Mouse (Mus musculus) lung, postnatal 36 days (tissue): Measurements from ENCODE around the gene Nceh1.
"Not testable (repeated sequence)": the region's sequence is repeated elsewhere in the genome, so short reads cannot be mapped to it uniquely, and the experiment has no call there.

ENCODE experiments used
- DNase-seq: peaks from one replicate; pipeline ENCODE4 v3.0.0; 2022; ENCODE audit warnings: mixed read lengths

Nceh1 gene

DNA sequence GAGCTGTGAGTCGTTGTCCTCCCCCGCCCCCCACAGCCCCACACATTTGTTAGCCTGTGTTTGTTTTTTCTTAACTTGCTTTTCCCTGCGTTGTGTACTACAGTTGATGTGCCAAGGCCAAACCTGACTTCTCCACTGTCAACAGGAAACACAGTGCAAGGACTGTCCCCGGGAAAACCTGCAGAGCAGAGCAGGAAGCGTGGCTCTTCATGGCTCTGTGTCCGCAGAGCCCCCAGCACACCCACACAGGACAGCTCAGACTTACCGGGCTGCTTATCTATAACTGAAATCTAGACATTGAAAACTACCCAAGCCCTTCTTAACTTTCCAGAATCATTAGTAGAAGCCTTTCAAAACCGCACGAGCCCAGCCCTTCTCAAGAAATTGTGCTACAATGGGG, 102.3 kb downstream of the Nceh1 start:
- DNase-seq = peak; percentile 29

DNA sequence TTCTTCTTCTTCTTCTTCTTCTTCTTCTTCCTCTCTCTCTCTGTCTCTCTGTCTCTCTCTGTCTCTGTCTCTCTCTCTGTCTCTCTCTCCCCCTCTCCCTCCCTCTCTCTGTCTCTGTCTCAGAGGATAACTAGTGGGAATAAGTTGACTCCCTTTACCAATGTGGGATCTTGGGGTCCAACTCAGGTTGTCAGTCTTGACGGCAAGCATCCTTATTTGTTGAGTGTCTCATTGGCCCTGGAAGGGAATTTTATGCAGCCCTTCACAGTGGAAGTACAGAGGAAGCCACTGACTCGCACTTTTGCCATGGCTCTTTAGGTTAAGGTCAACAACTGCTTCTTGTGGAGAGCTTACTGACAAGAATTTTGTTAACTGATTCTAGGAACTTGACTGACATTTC, 105.5 kb downstream of the Nceh1 start:
- DNase-seq = no peak

DNA sequence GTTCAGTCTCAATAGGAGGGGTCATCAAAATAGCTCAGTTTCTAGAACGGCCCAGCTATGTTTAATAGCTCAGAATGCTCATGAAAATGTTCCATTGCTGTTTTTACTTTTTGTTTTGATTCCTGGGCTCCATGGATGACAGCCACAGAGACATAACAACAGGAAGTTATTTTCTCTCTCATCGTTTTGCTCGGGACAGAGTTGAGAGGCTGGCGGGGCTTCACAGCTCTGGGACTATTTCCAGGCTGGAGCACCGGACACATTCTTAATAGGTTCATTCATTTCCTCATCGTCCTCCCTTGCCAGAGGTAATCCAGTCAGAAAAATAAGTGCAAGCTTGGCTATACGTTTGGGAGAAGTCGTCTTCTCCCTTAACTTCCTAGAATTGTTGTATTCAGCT, 106.1 kb downstream of the Nceh1 start:
- DNase-seq = no peak

DNA sequence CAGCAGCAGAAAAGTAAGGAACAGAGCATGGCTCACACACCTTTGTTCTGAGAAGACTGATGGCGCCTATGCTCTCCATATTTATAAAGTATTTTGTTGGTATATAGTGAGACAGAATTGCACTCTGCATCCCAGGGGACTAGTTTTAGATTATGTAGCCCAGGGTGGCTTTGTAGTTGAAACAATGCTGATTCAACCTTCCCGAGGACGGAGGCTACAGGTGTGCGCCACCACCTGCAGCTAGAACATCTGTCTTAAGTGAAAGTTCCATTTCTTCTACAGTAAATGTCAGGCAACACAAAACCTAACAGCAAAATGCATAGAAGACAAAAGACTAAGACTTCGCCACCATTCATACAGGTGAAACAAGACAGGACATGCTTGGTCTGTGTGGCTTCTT, 107.5 kb downstream of the Nceh1 start:
- no peak for DNase-seq

DNA sequence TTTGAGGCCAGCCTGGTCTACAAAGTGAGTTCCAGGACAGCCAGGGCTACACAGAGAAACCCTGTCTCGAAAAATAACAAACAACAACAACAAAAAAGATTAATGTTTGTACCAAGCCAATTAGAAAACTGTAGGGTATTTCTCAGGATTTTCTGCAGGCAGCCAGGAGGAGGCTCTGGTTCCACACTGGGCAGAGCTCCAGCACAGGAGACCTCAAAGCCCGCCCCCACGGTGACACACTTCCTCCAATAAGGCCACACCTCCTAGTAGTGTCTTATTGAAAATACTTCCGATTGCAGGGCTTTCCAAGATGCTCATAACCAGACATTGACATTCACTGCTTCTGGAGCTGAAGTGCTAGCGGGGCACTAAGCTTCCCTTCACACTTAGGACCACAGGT, 108.2 kb downstream of the Nceh1 start:
- peak; percentile 38 for DNase-seq

DNA sequence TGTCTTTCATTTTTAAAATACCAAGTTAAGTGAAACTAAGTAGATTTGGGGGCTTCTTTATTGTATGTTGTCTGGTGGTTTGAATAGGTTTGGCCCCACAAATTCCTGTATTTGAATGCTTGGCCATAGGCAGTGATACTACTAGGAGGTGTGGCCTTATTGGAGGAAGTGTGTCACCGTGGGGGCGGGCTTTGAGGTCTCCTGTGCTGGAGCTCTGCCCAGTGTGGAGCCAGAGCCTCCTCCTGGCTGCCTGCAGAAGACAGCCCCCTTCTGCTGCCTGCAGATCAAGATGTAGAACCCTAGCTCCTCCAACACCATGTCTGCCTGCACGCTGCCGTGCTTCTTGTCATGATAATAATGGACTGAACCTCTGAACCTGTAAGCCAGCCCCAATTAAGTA, 108.6 kb downstream of the Nceh1 start:
- not testable (repeated sequence) for DNase-seq

DNA sequence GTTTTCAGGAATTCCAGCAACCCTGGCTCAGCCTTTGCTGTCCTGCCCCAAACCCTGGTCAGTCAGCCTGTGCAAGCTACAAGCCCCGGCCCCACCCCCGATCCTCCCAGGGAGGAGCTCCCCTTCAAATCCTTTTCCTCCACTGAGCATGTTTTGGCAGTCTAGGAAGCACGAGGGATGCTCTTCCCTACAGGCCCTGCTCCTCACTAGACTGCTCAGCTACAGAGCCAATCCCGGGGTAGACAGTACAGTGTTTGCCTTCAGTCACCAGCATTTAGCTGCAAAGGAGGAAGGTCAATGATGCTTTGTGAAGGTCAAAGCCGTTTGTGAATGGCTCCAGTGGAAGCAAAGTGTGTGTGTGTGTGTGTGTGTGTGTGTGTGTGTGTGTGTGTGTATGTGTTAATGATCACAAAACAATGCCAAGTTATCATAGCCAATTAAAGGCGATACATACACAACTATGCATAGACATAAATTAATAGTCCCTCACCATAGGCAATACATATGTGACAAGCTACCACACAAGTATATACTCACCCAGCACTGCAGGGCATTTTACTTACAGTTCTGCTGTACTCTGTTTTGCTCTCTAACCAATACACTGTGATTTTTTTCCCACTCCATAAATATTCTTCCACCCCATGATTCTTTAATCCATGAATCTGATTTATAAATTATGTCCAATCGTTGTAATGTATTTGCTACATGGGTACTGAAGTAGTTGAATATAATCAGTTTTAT, 111.0 kb downstream of the Nceh1 start:
- DNase-seq = no peak

DNA sequence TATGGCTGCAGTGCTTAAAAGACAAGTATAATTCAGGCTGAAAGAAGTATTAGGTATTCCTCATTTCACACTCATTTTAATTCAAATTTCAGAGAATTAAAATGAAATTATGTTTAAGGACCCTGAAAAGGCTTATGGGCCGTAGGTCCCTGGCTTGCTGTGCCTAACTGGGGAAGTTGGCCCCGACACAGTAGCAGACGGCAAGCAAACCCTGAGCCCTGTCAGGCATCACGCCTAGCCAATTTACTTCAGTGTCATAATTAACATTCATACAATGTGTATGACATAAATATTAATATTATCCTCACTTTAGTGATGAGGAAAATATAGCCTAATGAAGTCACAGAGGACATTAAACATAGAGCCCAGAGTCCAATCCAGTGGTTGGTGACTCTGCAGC, 117.7 kb downstream of the Nceh1 start:
- no peak for DNase-seq

DNA sequence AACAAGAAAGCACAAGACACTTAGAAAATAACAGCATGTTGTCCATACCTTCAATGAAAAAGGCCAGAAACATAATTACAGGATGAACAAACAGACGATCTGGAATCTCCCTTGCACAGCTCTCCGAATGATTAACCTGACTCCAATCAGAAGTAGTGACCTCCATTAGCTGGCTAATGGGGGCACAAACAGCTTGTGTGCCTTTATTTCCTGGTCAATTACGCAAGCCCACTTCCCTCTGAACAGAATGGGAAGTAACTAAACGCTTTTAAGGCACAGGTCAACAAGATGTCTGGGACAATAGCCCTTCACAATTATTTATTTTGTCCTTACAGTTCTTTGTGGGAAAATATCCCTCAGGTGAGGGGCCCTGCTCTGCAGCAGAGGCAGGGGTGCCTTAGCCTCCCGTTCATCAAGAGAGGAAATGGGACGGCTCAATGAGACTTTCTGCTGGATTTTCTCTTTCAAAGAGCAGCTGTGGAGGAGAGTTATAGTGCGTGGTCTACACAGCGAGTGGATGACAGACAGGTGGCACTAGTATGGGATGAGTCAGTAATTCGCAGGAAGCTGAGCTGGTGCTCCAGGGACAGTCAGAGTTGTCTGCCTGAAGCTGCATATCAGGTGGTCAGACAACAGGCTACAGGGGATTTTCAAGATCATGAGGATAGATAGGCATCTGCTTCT, 119.7 kb downstream of the Nceh1 start:
- peak; percentile 55 for DNase-seq

DNA sequence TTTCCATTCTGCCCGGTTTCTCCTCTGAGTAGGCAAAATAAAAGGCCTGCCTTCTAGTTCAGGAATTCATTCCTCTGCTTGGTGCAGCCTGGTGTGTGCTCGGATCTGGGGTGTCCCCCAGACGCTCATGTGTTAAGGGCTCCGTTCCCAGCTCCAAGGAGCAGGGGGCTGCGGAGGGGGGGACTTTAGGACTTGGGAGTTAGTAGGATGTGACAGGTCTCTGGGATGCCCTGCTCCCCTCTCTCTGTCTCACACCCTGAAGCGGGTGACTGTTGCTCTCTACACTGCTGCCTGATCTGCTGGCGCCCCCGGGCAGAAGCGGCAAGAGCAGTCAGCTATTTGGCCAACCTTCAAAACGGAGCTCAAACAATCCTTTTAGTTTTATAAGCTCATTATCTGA, 124.0 kb downstream of the Nceh1 start:
- no peak for DNase-seq

DNA sequence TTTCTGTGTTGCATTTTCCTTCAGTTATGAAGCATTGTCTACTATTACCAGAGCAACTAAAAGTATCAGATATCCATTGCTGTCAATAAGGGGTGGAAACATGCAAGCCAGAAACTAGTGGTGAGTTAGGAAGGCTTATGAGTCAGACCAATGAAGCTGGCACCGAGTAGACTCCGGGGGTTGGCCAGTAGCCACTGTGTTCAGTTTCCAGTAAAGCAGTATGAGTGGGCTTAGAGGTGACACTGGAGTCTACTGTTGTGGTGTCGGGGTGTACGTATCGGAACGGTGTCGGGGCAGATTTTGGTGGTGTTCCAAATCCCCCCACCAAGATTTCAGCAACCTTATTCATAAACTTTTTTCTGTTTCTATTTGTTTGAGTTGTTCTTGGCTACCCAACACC, 128.2 kb downstream of the Nceh1 start:
- DNase-seq = no peak

DNA sequence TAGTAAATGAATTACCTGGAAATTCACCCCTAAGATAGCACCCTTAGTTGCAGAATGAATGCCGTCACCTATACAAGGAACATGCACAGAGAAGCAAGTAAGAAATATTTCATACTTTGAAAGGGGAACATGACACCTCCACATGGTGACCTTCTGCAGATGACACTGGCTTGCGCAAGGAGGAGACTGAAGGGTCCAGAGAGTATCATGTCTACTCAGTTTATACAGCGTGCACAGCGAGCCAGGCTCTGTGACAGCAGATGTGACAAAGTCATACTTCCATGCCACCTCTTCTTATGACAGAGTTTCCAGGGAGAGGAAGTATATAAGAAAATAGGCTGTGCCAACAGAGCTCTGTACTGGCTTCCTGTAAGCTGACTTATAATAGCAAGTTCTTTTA, 128.7 kb downstream of the Nceh1 start:
- DNase-seq = no peak

DNA sequence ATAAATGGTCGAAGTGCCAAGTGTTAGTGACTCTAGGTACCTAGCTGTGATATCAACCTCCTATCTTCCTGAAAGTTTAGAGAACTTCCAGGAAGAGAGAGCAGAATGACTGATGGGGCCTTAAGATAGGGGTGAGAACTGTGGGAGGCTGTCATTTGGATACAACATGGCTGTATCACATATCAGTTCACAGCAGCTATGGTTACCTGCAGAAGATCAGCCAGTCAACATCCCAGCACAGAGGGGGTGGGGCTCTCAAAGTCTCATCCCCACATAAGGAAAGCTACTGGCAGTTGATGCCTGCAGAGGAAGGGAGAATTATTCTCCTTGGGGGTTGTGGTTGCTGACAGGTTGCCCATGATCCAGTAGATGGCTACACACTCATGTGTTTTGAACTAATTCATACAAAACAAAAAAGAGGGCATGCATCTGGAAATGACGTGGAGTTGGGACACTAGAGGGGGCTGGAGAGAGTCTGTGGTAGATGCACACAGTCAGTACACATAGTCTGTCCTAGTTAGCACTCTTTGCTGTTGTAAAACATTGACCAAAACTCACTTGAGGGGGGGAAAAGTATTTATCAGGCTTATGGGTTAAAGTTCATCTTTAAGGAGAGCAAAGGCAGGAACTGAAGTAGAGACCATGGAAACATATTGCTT, 131.9 kb downstream of the Nceh1 start:
- DNase-seq = no peak

DNA sequence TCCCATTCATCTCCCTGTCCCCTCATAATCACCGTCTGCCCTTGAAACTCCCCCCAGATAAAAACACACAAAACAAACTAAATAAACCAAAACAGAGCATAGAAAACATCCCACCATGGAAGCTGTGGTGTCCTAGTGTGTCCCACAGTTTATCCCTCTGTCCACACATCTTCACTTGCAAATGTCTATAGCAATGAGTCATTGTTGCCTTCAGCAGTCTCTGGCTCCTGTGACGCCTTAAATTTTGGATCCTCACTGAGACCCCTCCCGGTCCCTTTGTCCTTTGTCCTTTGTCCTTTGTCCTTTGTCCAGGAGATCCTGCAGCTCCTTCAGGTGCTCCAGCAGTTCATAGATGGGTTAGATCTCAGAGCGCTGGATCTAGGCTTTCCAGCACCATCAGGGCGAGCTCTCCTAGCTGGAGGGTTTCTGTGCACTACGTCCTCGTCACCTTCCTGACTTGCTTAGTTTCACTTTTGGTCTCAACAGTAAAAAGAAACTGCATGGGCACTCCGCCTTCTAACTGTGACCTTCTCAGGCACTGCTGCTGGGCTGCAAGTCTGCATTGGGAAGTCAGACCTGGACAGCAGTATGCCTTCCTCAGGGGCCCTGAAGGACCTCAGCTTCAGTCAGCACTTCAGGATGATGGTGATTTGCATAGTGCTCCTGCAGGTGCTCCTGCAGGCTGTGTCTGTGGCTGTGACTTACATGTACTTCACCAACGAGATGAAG, 134.0 kb downstream of the Nceh1 start, which contains the start of gene Tnfsf10:
Gene Tnfsf10 (plus strand): TSS at position 470 of the 729 bp plus-strand sequence.
- DNase-seq = peak; percentile 81

DNA sequence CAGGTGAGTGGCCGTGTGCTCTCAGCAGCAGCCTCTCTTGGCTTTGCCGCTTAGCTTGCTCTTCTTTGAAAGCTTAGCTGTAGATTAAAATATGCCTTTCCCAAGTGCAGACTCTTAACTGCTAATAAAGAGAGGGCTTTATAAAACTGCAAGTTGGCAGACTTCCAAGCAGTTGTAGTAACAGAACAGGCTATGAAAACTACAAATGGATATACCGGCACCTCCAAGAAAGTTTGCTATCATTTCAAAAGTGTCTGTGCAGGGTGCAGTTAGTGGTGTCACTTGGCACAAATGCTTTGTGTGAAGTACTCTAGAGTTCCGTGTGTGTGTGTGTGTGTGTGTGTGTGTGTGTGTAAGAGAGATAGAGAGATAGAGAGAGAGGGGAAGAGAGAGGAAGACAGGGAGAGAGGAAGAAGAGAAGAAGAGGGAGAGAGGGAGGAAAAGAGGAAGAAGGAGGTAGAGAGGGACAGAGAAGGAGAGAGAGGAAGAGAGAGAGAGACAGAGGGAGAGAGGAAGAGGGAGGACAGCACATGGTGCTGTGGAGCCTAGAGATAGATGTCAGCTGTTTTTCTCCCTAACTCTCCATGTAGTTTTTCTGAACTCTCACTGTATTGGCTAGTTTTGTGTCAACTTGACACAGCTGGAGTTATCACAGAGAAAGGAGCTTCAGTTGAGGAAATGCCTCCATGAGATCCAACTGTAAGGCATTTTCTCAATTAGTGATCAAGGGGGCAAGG, 134.7 kb downstream of the Nceh1 start:
- DNase-seq = peak; percentile 26

DNA sequence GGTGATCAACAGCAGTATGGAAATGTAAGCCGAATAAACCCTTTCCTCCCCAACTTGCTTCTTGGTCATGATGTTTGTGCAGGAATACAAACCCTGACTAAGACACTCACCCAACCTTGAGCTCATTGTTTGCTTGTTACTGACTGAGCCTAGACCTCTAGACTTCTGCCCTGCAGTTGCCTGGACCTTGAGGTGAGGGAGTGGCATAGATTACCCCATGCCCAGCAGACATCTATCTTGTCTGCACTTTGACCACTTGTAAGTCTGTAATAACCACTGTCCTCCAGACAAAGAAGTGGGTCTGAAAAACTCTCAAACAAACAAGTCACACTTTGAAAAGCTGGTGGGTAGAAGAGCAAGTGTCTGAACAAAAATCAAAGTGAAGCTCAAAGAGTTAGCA, 136.9 kb downstream of the Nceh1 start:
- no peak for DNase-seq

DNA sequence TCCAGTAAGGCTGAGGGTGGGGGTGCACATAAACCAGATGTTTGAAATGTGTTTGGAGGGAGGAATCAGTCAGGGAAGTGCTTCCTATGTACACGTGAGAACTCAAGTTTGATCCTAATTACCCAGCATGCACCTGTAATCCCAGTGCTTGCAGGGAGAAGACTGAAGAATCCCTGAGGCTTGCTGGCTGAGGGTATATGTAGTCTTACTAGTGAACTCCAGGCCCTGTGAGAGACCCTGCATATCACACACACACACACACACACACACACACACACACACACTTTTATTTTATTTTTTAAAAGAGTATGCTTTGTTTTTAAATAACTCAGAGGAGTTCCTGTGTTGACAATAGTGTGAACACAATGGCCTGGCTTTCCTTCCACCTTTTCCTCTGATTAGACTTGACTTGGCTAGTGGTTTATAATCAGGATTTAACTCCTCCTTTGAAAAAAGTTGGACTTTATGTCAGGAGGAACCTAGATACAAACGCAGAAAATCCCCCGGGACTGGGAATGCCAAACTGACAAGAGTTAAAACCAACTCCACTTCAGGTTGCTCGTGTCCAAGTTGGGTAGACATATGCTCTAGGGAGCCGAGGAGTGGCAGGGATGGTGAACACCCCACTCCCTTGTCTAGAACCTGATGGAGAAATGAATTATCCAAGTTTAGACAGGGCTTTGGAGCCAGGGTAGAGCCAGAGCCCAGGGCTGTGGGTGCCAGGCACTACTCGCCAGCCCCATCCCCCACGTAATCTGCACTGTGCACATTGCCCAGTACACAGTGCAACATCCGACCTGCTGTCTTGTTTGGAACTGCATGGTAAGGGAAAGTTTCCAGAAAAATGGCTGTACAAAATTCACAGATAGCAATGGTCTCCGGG, 138.1 kb downstream of the Nceh1 start:
- DNase-seq = peak; percentile 65

DNA sequence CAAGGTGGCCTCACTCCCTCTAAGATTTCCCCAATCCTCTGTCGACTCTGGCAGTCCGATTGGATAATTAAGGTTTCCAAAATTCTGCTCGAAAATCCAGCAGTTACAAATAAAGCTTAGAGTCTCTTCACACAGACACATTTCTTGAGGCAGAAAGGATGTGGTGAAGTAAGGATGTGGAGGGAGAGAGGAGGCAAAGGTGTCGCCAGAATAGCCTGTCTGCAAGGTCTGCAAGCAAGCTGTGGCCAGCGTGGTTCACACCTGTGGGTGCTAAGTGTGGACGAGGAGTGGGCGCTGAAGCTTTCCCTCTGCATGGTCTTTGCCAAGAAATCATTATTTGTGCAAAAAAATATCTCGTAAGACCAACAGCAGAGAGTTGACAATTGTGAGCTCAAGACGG, 139.8 kb downstream of the Nceh1 start:
- DNase-seq = no peak

DNA sequence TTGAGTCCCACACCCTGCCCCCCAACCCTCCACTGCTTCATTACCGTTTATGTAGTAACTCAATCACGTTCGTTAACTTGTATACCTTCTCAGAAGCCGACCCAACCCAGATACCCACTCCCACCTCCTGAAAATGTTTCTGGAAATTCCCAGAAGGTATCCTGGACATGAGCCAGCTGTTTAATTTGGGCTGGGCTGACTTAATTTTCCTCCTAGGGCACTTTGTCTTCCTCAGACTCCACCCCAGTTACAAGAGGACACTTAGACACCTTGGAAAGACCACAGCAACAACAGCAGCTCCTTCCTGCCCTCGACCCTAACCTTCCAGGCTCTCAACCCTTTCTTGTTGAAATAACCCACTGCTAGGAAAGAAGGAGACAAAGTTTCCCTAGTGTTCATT, 140.8 kb downstream of the Nceh1 start:
- DNase-seq = no peak

DNA sequence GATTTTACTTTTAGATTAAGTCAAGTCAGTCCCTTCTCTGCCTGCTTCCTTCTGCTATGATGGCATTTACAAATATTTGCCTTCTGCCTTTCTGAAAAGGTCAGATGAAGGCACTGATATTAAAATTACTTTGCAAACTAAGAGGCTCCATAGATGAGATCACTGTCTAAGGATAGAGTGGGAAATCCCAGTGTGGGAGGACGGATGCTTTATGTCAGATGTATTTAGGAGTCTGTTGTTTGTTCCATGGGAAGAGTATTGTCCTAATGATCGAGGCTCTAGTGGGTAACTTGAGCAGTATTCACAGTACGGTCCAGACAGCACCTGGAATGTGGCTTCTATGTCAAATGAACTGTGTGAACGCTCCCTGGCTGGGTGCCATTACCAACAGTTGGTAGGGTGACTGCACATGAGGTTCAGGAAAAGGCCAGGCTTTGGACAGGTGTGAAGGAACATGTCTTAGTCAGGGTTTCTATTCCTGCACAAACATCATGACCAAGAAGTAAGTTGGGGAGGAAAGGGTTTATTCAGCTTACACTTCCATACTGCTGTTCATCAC, 143.9 kb downstream of the Nceh1 start:
- DNase-seq = no peak

DNA sequence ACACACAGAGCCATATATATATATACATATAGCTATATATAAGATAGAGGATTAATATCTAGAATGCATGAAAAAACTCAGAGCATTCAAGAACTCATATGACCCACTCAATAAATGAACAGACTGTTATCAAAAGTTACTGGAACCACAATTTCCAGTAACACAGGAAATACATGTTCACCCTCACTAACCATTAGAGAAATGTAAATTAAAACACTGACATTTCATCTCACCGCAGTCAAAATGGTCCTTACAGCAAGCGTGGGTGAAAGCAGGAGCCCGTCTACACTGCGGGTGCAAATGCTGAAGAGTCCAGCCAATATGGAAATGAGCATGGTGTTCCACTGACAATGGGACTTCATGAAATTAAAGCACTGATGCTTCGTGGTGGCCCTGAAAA, 147.9 kb downstream of the Nceh1 start:
- DNase-seq = no peak
